Mouse (Mus musculus): ENCODE data around the gene Prkar2b.
A peak's percentile ranks its signal among the peaks of the same experiment; 100 is the strongest.

Gene Prkar2b

DNA sequence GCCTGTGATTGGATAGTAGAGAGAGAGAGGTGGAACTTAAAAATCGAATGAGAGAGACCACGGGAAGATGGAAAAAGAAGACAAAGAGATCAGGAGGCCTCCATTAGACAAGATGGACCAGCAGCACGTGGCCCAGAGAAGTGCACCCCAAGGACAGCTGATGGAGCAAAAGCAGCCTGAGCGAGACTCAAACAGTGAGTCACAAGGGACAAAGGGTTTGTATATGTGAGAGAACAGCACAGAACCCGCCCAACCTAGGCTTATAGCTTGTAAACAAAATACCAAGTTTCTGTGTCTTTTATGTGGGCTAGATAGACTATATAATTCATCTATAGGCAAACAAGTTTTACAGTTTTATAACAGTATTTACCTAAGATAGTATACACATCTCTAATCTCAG, 50.0 kb downstream of the Prkar2b start:
- no peak for DNase-seq (ENCODE audit: extremely low read depth, insufficient read length, low spot score)

DNA sequence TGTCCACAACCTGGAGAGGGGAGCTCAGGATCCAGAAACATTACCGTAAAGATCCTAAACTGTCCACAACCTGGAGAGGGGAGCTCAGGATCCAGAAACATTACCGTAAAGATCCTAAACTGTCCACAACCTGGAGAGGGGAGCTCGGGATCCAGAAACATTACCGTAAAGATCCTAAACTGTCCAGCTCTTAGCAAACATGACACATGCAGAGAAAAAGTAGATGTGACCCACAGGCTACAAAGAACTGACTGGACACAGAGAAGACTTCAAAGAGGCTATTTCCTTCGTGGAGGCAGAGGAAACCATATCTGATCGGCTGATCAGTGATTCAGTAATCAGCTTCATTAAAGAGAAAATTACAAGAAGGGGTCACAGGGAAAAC, 51.1 kb downstream of the Prkar2b start:
- peak; percentile 31 for DNase-seq (ENCODE audit: extremely low read depth, insufficient read length, low spot score)

DNA sequence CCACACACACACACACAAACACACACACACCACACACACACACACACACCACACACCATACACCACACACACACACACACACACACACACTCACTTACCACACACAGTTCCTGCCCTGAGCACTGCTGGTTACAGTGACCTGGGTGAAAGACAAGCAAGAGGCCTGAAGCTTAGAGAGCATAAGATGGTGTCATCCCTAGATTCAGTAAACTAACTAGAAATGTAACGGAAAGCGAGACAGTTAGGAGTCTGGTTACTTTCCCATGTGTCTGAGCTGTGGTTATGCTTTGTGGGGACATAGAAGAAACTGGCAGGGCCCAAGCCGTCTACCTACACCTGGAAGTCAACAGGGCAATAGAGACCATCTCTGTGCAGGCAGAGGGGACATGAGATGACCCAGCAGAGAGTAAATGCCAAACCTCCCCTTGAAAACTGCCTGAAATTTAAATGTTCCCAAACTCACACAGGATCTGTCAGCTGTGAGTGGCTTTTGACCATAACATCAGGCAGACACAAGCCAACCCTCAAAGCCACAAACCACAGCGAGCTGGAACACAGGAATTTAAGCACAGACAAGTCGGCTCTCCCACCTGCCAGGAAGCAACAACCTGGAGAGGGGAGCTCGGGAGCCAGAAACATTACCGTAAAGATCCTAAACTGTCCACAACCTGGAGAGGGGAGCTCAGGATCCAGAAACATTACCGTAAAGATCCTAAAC, 51.7 kb downstream of the Prkar2b start:
- peak; percentile 63 for DNase-seq (ENCODE audit: extremely low read depth, insufficient read length, low spot score)

DNA sequence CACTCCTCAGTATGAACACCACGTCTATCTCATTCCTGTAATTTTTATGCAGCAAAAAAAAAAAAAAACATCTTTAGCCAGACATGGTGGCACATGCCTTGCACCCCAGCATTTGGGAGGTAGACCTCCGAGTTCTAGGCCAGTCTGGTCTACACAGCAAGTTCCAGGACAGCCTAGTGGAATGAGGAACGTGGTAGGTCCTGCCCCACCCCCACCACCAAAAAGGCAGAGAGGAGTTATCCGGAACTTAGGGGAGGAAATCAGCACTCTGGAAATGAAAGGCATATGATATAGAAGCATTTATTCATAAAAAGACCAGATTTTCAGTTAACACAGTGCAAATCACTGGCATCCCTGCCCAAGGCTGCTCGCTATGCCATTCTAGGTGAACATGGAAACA, 52.4 kb downstream of the Prkar2b start:
- DNase-seq (ENCODE audit: extremely low read depth, insufficient read length, low spot score) = no peak

DNA sequence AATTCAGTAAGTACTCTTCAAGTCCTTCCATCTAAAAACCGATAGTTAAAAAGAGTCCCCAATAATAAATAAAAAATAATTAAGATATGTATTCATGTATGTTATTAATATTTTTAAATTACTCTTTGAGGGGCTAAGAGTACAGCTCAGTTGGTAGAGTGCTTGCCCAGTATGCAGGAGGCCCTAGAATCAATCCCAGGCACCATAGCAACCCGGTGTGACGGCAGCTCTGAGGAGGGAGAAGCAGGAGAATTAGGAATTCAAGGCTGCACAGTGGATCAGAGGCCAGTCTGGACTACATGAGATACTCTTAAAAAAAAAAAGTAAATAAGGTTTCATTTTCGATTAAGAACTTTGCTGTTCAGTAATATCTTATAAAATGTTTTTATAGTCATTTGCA, 53.5 kb downstream of the Prkar2b start:
- DNase-seq (ENCODE audit: extremely low read depth, insufficient read length, low spot score) = no peak

DNA sequence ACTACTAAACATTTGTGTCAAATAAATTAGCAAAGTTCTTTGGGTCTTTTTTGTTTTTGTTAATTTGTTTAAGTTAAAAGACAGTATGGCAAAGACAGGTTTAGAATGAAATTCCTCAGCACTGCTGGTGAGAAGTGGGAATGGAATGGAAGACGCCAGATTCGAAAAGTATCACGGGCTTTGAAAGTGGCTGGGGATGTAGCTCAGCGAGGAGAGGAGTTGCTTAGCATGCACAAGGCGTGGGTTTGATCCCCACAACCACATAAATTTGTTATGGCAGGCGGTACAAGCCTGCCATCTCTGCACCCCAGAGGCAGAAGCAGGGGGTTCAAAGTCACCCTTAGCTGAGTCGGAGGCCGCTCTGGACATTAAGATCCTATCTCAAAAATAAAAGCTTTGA, 54.1 kb downstream of the Prkar2b start:
- no peak for DNase-seq (ENCODE audit: extremely low read depth, insufficient read length, low spot score)

DNA sequence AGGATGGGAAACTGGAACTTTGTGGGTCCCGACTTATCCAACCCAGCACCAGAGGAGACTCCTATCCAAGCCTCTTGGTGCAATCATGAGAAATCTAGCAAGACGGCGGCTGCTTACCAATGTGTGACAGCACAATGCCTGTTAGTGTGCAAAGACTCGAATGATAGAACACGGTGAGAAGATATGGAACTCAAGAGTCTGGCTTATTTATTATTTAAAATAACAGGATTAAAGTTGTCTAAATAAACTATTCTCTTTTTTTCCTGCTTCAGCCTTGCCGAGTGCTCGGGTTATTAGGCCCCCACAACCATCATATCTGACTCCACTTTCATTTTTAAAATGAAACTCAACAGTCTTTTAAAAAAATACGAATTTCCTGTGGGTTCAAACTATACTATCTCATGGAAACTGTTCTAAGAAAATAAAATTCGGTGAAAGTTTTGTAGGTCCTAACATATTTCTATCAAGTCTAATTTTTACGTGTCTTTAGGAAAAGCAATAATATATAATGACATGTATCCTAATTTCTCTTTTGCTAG, 54.6 kb downstream of the Prkar2b start:
- DNase-seq (ENCODE audit: extremely low read depth, insufficient read length, low spot score) = no peak

DNA sequence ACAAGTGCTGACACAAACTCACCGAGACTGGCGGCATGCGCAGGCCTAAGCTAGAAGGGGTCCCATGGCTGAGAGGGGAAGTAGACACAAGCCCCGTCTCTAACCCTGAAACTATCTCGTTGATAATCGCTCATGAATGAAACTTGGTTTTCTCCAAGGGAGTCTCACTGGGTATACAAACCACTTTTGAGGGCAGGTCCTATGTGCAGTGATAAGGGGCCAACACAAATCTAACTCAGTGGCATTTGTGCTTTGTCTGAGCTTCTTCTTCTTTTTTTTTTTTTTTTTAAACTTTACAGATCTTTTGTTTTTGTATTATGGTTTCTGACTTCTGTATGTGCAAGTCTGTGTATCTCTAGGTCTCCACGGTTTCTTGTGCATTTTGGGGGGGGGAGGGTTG, 60.6 kb downstream of the Prkar2b start:
- DNase-seq (ENCODE audit: extremely low read depth, insufficient read length, low spot score) = no peak

DNA sequence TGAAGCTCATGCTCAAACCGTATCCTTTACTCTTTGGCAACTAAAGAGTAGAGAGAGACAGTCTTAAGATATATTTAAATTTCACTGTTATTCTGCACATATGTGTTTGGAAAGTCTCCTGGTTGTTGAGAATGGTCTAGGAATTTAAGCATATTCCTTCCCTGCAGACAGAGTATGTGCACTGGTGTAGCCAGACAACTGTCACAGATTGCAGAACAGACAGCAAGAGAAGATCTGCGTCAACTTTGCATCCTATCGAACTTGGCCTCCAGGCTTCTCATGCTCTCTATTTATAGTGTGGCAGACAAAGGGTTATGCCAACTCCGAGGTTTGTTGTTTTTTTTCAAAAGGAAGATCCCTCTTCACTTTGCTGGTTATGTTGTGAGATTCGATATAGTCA, 62.4 kb downstream of the Prkar2b start:
- DNase-seq (ENCODE audit: extremely low read depth, insufficient read length, low spot score) = no peak

DNA sequence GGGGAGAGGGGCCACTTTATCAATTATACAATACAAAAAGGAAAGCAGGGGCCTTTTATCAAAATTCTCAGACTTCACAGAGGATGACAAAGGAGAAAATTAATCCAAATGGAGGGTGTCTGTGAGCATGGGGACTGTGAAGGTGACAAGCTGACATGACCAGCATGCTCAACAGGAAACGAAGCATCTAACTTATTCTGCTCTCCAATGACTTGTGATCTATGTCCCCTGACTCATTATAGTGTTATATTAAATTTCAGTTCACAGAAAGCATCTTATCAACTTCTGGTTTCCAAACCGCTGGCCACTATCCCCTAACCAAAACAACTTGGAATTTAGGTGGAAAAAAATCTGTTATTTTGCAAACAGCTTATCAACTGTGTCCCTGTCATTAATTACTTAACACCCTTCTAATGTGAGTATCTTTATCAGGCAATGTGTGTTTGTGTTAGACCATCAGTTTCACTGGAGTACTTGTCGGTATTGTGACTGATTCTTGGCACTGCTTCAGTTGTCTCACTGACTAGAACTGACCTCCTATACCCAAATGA, 63.7 kb downstream of the Prkar2b start:
- no peak for DNase-seq (ENCODE audit: extremely low read depth, insufficient read length, low spot score)

DNA sequence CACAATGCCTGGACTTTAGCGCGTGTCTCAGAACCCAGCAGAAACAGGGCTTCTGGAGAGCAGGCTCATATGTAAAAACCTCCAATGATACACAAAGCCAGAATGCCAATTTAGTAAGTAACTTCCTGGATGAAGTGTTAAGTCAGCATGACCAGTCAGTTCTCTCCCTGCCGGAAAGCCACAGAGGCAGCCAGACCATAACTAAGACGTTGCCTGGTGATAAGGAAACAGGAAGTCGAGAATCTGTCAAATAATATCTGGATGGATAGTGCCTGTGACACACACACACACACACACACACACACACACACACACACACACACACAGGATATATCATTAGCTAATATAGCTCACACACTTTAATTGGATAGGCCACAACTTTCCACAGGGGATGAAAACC, 64.2 kb downstream of the Prkar2b start:
- peak; percentile 41 for DNase-seq (ENCODE audit: extremely low read depth, insufficient read length, low spot score)

DNA sequence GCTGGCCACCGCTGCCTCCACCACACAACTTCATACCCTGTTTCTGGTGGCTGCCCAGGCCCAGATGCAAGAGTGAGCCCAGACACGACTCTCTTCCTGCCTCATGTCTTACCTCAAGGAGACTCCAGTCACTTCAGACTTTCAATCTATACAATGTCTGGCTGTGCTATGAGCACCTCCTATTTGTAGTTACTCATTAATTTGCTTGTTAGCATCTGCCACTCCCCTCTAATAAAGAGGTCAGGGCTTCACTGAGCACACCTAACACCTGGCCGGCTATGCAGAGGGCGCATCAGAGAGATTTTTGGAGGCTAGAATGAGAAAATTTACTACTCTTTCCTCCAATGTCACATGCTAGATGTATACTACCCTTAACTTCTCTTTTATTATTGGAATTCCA, 70.5 kb downstream of the Prkar2b start:
- no peak for DNase-seq (ENCODE audit: extremely low read depth, insufficient read length, low spot score)

DNA sequence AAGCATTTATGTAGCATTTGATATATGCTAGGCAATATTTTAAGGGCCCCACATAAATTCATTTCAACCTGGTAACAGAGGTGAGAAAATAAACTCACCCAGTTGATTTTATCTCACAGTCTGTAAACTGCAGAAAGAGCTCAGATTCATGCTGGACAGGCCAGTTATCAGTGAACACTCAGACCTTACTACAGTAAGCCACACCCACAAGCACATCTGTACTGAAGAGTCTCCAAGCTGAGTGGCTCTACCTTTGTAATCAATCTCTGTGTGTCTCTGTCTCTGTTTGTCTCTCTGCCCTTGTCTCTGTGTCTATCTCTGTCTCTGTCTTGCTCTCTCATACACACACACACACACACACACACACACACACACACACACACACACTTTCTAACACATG, 71.4 kb downstream of the Prkar2b start:
- no peak for DNase-seq (ENCODE audit: extremely low read depth, insufficient read length, low spot score)

DNA sequence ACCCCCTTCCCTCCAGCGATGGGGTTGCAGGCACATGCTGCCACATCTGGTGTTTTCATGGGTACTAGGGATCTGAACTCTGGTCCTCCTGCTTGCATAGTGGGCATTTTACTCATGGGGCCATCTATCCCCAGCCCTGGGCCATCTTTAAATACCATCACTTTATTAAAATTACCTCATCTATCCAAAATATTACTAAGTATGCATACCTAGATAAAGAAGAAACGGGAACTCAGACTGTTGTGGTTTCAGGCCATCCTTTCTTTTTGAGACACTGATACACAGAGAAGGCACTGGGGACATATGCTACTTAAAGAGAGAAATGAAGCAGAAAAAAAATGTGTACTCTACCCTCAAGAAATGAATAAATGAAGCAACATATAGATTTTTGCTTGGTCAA, 74.6 kb downstream of the Prkar2b start:
- no peak for DNase-seq (ENCODE audit: extremely low read depth, insufficient read length, low spot score)

DNA sequence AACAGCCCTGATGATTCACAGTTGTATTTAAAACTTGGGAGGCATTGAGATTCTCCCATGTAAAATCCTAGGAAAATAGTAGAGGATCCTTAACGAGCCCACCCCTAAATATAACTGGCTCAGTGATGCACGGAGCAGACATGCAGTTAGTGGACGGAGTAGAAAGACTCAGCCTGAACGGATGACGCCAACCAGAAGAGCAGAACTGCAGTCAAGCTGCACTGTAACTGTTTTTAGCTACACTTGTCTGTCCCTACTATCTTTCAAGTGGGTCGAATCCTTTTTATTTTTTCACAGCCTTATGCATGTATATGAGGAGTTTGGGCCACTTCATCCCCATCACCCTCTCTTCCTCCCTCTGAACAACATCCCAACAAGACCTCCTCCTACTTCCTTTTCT, 75.4 kb downstream of the Prkar2b start:
- DNase-seq (ENCODE audit: extremely low read depth, insufficient read length, low spot score) = no peak

DNA sequence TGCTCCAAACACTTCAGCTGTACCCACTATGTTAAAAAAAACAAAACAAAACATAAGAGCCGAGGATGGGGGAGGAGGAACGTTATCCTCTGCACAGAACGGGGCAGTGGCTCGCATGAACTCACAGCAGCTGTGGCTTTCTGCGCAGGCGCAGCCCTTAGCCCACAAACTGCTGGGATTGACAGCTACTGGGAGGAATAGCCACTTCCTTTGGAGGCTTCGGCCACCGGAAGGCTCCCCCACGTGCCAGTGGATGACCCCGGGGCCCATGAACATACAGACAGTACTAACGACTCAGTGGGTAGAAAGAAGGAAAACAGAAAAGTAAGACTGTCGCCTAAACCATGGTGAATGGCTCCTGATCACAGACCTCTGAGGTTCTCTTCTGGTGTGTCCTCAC, 76.4 kb downstream of the Prkar2b start:
- DNase-seq (ENCODE audit: extremely low read depth, insufficient read length, low spot score) = no peak

DNA sequence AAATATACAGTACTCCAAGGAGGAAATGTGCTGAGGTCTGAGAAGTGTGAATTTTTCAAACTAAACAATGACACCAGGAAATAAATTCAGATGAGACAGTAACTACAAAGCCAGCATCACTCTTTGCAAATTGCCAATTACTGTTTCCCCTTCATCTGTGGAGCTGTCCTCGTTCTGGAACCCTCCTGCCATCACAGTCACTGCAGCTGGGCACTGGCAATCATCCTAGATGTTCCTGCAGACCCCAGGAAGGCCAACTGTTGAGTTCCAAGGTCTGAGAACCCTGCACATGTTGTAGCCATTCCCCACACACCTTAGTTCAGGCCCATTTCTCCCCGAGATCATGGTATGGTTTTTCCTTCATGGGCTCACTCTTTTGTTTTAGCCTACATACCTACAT, 76.9 kb downstream of the Prkar2b start:
- no peak for DNase-seq (ENCODE audit: extremely low read depth, insufficient read length, low spot score)

DNA sequence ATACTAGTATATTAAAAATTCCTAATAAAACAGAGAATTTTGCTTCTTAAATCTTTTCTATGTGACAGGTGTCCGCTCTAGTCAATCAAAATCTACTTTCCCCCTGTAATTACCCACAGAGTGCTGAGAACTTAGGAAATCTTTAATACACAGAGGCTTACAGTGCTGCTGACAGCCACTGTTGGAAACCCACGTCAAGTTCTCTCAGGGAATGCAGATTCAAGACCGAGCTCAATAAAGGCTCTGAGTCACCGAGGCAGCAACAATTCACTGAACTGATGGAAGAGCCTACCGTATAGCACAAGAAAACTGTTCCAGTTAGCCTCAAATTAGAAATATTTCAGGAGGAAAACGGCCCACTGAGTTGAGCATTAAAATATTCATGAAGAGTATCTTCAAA, 77.3 kb downstream of the Prkar2b start:
- DNase-seq (ENCODE audit: extremely low read depth, insufficient read length, low spot score) = no peak

DNA sequence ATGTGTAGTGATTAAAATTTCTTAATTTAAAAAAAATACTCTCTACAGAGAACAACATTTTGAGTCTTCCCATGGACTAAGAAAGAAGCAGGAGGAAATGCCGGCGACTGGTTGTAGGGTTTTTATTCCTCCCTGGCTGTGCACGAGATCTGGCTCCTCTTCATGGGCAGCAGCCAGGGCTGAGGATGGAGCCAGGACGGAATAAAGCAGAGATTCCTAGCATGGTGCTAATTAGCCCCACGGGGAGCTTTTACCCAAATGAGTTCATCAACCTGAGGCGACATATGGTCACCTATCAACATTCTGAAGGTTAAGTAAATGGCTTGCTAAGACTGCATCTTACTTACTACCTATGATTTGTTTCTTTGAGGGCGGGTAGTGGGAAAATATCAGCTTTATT, 77.9 kb downstream of the Prkar2b start:
- no peak for DNase-seq (ENCODE audit: extremely low read depth, insufficient read length, low spot score)

DNA sequence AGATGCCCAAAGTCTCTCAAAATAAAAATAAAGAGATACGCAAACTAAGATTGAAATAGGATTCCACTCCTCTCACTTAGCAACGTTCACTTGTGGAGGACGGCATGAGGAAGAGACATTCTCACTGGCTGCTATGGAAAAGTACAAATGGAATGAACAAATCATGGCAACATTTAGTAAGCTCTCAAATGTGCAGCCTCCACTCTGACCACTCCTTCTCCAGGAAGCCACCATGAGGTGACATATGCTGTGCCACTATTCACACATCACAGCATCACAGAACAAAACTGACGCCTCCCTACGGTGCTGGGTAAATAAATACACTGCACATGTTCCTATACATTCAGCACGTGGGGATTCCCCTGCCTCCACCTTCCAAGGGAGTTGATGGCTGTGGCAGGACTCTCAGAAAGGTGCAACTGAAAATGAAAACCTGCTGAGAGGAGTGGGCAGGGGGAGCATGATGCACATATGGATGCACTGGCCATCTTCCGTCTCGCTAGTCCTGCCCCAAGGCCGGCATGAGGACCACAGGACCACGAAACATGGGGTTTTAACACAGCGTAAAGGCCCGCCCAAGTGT, 83.4 kb downstream of the Prkar2b start:
- no peak for DNase-seq (ENCODE audit: extremely low read depth, insufficient read length, low spot score)

DNA sequence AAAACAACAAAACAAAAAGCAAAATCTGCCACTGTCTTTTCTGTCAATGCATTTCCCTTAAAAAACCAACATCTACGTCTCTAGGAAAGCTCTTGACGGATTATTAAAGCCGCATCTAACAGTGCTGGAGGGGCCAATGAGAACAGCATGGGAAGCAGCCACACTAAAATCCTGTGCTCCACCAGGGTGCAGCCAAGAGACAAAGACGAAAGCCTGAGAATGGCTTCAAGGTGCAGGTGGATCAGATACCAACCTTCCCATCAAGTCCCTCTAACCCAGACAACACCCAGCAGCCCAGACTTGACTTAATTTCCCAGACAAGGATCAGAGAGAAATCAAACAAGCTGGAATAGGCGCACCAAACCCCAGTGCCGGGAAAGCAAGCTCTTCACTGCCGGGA, 84.6 kb downstream of the Prkar2b start:
- no peak for DNase-seq (ENCODE audit: extremely low read depth, insufficient read length, low spot score)

DNA sequence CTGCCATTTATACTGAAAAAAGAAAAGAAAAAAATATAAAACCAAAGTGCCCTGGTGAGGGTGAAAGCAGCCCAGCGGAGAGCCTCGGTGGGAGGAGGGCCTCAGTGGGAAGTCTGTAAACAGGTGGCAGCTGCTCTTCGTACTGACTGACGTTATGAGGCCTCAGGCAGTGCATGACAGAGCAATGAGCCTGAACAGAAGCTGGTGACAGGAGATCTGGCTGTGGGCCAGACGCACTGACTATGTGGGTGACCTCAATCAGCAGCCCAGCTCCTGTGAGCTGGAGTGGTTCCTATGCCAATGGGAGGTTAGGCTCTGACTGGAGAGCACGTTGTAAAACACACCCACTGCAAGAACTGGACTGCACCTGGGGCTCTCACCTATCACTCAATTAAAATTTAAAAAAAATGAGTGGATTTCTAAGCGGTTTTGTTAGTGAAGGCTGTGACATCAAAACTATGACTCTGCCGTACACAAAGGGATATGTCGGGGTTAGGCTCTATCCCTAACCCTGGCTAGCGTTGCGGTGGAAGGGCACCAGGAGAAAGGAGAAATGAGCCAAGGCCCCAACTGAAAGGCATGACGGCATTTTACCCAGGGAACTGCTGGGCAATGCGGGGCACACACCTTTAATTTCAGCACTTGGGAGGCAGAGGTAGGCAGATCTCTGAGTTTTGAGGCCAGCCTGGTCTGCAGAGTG, 87.5 kb downstream of the Prkar2b start:
- peak; percentile 58 for DNase-seq (ENCODE audit: extremely low read depth, insufficient read length, low spot score)

Measured in 3134 (cell line).